Mouse (Mus musculus) kidney, adult 11 months (tissue): Measurements from ENCODE around the gene Fut7.

Source experiments
- DNase-seq: peaks from one replicate; pipeline ENCODE4 v3.0.0; 2022

Gene Fut7

DNA sequence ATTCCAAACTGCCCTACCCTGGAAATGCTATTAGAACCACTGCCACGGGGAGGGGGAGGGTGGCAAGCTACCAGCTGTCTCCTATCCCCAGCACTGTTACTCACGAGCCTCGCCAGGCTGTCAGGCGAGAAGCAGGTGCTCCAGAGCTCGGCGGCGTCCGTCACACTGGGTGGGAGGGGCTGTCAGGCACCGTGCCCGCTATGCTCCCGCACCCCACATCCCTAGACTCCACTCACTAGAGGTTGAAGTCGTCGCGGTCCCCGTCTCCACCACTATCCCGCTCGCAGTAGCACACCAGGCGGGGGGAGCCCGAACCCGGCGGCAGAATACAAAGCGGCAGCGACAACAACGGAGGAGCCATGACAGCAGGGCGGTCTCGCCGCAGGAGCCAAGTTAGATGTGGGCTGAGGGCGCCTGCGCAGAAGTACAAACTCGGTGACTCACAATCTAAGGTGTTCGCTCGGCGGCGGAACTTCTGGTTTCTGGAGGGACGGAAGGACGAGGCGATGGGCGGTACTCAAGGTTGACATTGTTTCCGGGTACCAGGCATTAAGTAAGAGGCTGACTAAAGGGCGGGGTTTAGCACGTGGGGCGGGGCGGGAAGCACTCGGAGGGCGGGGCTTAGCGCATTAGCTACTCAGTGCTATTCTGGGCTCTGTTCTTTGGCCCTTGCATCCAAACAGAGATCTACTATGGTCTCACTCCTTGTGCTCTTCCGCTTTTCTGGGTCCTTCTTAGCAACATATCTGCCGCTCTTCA is 37.7 kb downstream of the Fut7 start, which contains the start of gene Paxx:
Paxx (minus strand) TSS at position 544 of the 759 bp plus-strand sequence.
- peak; percentile 98 for DNase-seq

DNA sequence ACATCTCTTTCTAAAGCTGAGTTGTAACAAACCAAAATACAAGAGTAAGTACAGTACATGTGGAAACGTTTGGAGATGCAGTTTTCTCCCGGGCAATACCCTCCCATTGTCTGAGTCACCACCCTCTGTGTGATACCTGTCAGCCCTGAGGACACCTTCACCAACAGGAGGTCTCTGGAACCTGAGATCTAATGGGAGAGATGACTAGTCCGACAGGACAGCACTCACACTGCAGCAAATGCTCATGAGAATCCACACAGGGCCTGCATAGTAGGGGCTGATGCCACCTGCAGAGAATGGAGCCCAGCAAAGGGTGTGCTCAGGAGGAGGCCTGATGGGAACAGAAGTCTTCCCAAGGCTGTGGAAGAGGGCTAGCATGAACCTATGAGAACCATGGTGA is 38.3 kb downstream of the Fut7 start:
- DNase-seq = no peak

DNA sequence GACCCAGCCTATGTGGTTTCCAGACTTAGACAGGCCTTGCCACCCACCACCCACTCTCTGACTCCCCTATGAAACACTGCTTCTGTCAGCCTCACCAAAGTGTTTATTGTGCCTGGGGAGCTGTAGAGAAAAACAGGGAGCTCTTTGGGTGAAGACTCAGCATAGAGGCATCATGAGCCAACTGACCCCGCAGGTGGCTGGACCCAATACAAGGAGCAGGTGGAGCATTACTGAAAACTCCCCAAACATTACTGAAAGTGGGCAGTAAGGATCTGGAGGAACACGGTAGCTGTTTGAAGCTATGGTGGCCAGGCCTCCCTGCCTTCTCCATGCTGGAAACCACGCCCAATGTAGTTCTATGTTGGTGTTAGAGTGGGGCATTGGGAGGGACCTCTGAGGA is 40.6 kb downstream of the Fut7 start:
- DNase-seq = no peak

DNA sequence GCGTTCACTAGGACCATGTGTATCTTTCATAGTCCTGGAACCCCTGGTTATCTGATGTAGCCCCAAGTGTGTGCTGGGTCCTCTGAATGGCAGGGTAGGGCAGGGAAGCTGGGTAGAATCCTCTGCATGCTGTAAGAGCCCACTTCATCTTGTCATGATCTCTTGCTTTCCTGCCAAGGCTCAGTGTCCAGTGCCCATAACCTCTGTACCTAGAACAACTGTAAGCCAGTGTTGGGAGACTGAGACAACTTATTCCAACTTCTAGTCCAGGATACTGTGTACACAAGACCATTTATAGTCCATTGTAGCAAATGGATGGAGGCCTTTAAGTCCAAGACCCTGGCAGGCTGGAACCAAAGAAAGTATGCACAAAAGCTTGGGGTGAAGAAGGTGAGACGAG is 42.2 kb downstream of the Fut7 start:
- no peak for DNase-seq

DNA sequence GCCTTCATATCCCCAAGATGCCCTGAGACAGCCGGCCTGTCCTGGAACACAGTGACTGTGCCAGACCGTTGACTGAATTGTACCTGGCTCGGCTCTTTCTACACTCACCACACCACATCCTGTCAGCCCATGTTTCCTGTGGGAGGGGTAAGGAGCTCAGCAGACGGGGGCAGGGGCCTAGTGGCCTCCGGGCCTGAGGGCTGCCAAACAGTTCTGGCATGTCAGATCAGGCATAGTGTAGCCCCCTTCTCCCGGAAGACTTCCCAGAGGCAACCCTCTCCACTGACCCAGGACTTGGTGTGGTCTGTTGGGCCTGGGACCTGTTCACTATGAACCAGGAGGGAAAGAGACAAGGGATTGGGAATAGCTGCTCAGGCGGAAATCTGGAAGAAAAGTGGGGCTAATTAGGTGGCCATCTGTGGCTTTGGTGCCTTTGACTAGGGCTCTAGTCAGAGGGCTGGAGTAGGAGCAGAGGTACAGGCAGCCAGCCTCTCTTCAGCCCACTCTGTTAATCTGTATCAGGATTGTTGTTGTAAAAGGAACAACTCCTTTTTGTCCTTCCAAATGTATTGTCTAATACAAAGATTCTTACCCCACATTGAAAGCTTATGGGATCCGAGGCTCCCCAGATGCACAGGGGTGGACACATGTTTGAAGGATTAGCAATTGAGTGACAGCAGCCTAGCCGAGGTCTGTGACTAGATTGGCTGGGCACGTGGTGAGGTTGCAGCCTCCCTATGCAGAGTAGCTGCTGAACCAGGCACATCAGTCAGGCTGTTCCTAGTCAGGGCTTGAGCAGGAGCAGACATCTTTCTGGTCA is 43.0 kb downstream of the Fut7 start:
- no peak for DNase-seq

DNA sequence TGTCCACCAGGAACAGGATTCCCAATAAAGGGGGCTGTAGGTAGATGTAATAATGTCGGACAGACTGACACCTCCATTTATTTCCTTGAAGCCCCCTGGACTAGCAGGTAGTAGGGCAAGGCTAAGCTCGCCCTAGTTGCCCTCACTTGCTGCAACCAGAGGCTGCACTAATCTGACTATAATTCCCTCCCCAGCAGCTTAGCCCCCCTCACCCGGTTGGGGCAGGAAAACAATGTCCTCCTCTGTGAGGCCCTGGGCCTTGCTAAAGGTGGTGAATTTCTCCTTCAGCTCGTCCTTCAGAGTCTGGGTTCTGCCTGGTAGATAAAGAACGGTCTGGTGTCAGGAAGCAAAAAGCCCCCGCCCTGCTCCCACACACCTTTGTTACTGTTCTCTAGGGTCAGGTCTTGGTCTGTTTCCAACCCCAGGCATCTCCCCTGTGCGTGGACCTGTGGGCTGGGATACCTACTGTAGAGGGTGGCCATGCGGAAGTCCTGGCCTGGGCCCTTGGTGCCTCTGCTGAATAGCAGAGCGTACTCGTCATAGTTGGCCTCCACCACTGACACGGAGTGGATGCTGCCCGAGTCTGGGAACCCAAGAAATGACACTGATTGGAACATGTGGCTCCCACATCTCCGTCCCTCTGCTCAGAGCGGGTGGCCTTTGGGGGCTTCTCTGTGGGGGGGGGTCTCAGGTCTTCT is 44.7 kb downstream of the Fut7 start:
- DNase-seq = no peak

DNA sequence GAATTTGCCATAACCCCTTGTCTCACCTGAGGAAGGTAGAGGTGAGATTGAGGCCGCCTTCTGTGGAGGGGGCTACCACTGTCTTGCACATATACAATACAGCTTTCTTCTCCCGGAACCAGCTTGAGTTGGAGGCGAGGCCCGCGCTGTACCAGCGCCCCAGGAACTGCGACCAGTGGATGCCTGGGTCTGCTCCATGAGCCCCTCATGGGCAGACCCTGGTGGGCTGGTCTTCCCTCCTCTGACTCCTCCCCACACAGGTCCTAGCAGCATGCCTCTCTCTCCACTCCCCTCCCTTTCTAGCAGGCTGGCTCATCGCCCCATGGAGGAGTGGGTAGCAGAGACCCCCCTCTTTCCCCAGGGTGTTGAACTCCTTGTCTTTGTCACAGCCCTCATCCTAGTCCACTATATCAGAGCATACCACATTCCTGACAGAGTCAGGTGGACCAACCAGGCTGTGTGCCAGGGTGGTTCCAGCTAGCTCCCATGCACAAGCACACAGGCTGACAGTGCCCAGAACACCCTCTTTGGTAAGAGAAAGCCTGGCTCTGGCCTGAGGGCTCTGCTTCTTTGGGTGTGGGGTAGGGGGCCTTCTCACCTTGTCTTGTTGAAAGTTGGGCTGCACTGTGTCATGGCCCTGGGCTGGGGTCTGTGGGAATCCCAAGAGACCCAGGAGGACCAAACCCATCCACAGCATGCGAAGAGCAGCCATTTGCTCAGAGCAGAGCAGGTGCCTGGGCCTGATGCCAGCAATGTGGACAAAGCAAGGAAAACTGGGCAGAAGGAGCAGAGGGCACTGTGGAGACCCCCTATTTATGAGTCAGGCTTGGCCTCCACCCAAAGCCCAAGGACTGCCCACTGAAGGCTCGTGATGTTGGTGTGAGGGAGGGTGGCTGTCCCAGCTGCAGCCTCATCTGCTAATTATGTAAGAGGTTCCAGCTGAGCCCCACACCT is 46.2 kb downstream of the Fut7 start:
- DNase-seq = peak; percentile 71

DNA sequence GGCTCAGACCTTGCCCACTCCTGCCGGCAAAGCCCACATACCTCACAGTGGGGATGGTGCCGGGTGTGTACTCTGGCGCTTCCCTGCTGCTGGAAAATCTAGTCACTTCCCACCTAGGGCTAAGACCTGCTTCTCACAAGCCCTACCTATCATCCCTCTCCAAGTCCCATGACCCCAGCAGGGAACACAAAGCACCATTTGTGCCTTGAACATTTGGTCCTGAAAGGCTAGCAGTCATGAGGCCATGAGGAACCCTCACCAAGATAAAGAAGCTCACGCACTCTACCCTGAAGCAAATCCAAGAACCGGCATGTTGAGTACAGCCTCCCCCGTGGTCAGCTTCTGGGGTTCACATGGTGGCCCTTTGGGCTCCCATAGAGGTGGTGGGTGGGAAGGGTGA is 46.9 kb downstream of the Fut7 start, which contains the start of gene Ptgds:
Ptgds (minus strand) TSS at position 78 of the 400 bp plus-strand sequence.
- no peak for DNase-seq

DNA sequence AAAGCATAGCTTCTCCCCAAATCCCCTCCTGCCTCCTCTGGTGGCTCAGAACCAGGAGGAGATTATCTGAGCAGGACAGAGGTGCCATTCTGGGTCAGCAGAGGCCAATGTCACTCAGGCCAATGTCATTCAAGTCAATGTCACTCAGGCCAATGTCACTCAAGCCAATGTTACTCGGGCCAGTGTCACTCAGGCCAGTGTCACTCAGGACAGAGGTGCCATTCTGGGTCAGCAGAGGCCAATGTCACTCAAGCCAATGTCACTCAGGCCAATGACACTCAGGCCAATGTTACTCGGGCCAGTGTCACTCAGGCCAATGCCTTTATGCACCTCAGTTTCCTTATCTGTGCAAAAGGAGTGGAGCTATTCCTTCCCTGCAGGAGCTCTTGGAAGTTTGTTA is 49.5 kb downstream of the Fut7 start:
- no peak for DNase-seq
